Mouse (Mus musculus): ENCODE measurements around the gene Igfn1.

Gene Igfn1

GRCm38 (mm10) chr1:136007211-136008158 is 1.3 kb upstream of the Igfn1 start, which contains the start of gene Tmem9:
Gene Tmem9, plus strand, starts transcription at chr1:136008150.
- DNase-seq (ENCODE audit: low spot score in 2 of 2): peak in 1 of 2 experiments; percentile 8

- no peak for DNase-seq (ENCODE audit: low spot score in 2 of 2)
These were observed 4.7 kb downstream of the Igfn1 start for GRCm38 (mm10) chr1:136001438-136001837.

GRCm38 (mm10) chr1:135999720-136000287 is 6.3 kb downstream of the Igfn1 start:
- no peak for DNase-seq (ENCODE audit: low spot score in 2 of 2)

- DNase-seq (ENCODE audit: low spot score in 2 of 2): no peak
These were observed 8.6 kb downstream of the Igfn1 start for GRCm38 (mm10) chr1:135997537-135997936.

GRCm38 (mm10) chr1:135993470-135993869 is 12.7 kb downstream of the Igfn1 start:
- DNase-seq (ENCODE audit: low spot score in 2 of 2): no peak

- DNase-seq (ENCODE audit: low spot score in 2 of 2): no peak
These were observed 16.3 kb downstream of the Igfn1 start for GRCm38 (mm10) chr1:135989876-135990275.

GRCm38 (mm10) chr1:135984105-135984504 is 22.0 kb downstream of the Igfn1 start:
- no peak for DNase-seq (ENCODE audit: low spot score in 2 of 2)

- DNase-seq (ENCODE audit: low spot score in 2 of 2): no peak
These were observed 33.6 kb downstream of the Igfn1 start for GRCm38 (mm10) chr1:135972576-135972975.

- DNase-seq (ENCODE audit: low spot score in 2 of 2): no peak
These were observed 35.7 kb downstream of the Igfn1 start for GRCm38 (mm10) chr1:135970486-135970885.

- no peak for DNase-seq (ENCODE audit: low spot score in 2 of 2)
These were observed 38.4 kb downstream of the Igfn1 start for GRCm38 (mm10) chr1:135967739-135968138.

- no peak for DNase-seq (ENCODE audit: low spot score in 2 of 2)
These were observed 41.6 kb downstream of the Igfn1 start for GRCm38 (mm10) chr1:135964561-135964960.

- peak in 1 of 2 experiments; percentile 12 for DNase-seq (ENCODE audit: low spot score in 2 of 2)
These were observed 43.0 kb downstream of the Igfn1 start for GRCm38 (mm10) chr1:135963177-135963576.

- DNase-seq (ENCODE audit: low spot score in 2 of 2): peak in 1 of 2 experiments; percentile 46
These were observed 47.7 kb downstream of the Igfn1 start for GRCm38 (mm10) chr1:135958483-135958882.

GRCm38 (mm10) chr1:135948871-135949270 is 57.3 kb downstream of the Igfn1 start:
- no peak for DNase-seq (ENCODE audit: low spot score in 2 of 2)

GRCm38 (mm10) chr1:135946247-135946646 is 59.9 kb downstream of the Igfn1 start:
- DNase-seq (ENCODE audit: low spot score in 2 of 2): no peak

GRCm38 (mm10) chr1:135945711-135946110 is 60.4 kb downstream of the Igfn1 start:
- peak; percentile 8 to 57 for DNase-seq (ENCODE audit: low spot score in 2 of 2)

- peak; percentile 32 to 85 for DNase-seq (ENCODE audit: low spot score in 2 of 2)
These were observed 61.4 kb downstream of the Igfn1 start for GRCm38 (mm10) chr1:135944526-135945259.

- DNase-seq (ENCODE audit: low spot score in 2 of 2): no peak
These were observed 62.4 kb downstream of the Igfn1 start for GRCm38 (mm10) chr1:135943713-135944112.

GRCm38 (mm10) chr1:135942116-135942515 is 64.0 kb downstream of the Igfn1 start:
- DNase-seq (ENCODE audit: low spot score in 2 of 2): no peak

- no peak for DNase-seq (ENCODE audit: low spot score in 2 of 2)
These were observed 64.7 kb downstream of the Igfn1 start for GRCm38 (mm10) chr1:135941259-135942006.

GRCm38 (mm10) chr1:135936091-135936490 is 70.1 kb downstream of the Igfn1 start:
- DNase-seq (ENCODE audit: low spot score in 2 of 2): no peak

All from thymus, postnatal 10 days (tissue).